Mouse (Mus musculus): ENCODE measurements at regions not wholly inside any gene's neighbourhood (a gene's known extent, or its start where the extent isn't known, plus 50 kb on each side); places are given as distances from the start of the nearest gene placed in this dataset.

DNA sequence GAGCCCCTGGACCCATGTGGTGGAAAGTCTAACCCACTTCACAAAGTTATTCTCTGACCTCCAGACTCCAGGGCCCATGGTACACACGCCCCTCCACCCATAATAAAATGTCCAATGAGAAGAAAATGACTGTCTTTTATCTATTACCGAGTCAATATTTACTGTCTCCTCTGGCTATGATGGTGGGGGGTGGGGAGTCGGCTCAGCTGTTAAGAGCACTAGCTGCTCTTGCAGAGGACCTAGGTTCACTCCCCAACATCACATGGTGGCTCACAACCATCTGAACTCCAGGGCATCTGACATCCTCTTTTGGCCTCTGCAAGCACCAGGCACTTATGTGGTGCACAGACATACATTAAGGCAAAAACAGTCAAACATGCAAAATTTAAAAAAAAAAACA lies 93.8 kb upstream of the Tmem189 start:
- in situ Hi-C loops (cut with MboI, MseI), result no loop called here

DNA sequence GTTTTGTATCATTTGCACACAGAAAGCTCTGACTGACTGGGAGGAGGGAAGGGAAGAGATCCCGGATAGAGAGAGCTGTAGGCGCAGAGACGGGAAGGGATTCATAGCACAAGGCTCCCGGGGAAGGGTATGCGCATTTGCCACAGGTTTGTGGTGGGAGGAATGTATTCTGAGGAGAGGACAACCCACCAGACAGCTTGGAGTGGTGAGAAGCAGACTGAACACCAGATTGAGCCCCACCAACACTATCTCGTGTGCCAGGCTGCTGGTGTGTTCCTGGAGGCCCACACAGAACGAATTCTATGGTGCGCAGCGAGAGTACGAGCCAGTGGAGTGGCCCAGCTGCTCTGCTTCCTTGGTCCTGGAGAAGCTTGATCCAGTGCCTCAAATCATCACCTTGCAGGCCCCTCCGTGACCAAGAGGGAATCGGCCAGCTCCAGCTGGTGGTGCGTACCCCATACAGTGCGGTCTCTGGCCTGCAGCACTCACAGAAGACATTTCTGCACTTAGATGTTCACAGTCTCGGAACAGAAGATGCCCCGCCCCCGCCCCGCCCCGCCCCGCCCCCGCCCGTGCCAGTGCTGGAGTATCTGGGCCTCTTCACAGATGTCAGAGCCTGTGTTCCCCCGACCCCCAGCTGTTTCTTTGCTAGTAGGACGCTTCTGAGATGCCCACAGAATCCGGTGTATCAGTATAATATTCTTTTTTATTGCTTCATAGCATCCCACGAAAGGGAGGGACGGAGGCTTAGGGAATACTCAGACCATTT lies 92.8 kb upstream of the Tmem189 start:
- in situ Hi-C loops (cut with MboI, MseI), result no loop called here

- in situ Hi-C loops (cut with MboI, MseI), result no loop called here
These were observed 91.9 kb upstream of the Tmem189 start for GRCm38 (mm10) chr2:167781496-167781895.

DNA sequence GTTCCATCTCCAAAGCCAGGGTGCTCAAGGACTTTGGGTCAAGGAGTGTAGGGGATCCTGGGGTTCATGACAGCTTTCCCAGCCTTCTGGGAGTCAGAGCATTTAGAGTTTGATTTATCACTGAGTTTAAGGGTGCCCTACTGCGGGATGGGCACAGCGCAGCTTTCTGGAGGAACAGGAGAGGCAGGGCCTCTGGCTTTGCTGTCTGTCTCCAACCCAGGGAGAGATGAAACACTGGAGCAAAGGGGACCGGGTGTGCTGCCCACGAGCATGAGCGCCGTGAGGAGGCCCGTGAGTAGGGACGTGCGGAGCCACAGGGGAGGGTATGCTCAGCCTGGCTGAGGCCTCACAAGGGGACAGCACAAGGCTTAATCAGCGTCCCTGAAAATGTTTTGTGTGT lies 89.1 kb upstream of the Tmem189 start:
- in situ Hi-C loops (cut with MboI, MseI), result no loop called here

- in situ Hi-C loops (cut with MboI, MseI), result no loop called here
These were observed 88.6 kb upstream of the Tmem189 start for GRCm38 (mm10) chr2:167778271-167778670.

- in situ Hi-C loops (cut with MboI, MseI), result no loop called here
These were observed 87.9 kb upstream of the Tmem189 start for GRCm38 (mm10) chr2:167777331-167778085.

DNA sequence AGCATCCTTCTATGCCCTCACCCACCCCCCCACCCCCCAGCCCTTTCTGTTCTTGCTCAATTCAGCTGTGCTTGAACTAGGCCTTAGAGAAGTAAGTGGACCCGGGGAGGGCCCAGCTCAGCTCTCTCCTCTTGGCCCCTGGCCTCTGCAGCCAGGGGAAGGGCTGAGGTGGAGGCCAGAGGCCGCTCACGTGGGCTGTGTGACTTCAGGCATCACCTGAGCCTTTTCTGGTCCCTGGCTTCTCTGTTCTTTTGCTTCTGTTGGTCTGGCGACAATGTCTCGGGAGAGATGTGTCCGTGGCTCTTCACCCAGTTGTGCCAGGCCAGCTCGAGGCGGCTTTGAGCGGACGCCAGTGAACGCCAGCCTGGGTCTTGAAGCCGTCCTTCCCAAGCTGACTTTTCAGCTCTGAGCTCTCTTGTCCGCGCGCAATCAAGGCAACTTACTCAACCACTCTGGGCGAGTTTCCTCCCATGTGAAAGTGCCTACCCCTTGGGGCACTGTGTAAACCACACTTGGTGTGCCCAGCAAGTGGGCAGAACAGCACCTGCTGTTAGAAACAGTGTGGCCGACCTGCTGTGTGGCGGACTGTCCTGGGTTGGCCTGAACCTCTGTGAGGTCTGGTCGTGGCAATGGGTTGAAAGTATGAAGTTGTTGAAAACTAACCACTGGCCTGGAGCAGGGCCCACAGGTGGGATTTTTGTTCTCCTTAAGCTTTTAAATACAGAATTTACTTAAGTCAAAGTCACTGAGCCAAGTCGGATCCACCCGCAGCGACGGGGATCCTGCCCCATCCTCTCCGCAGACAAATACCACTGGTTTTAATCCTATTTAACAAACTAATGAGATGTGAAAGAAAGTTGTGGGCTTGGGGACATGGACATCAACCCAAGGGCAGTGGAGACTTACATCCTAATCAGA lies 86.9 kb upstream of the Tmem189 start:
- in situ Hi-C loops (cut with MboI, MseI), result no loop called here

DNA sequence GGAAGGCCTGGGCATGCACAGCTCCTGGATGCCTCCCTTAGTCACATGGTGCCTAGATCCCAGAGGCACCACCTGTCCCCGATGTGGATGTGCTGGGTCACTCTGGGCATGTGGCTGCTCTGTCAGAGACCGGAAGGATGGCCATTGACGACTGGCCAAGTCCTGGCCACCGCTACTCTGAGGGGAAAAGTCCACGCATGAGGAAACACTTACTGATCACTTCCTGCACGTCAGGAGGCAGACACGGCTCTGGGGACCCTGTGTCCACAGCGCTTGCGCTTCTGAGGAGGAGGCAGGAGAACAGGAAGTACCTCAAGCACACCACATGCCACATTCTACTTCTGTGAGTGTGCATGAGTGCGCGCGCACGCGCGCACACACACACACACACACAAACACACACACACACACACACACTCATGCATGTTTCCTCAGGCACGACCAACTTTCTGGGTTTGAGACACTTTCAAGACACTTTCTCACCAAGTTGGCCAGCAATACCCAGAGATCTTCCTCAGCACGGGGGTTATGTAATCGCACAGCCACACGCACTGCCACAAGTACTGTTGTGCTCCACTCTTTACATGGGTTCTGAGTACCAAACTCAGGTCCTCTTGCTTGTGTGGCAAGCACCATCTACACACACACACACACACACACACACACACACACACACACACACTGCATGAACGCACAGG lies 85.7 kb upstream of the Tmem189 start:
- in situ Hi-C loops (cut with MboI, MseI), result no loop called here

GRCm38 (mm10) chr2:167774806-167775179 lies 85.2 kb upstream of the Tmem189 start:
- in situ Hi-C loops (cut with MboI, MseI), result loop anchor here (5.0 kb wide), 1 partner anchor 47 kb away; no protein-coding TSS in a partner anchor

DNA sequence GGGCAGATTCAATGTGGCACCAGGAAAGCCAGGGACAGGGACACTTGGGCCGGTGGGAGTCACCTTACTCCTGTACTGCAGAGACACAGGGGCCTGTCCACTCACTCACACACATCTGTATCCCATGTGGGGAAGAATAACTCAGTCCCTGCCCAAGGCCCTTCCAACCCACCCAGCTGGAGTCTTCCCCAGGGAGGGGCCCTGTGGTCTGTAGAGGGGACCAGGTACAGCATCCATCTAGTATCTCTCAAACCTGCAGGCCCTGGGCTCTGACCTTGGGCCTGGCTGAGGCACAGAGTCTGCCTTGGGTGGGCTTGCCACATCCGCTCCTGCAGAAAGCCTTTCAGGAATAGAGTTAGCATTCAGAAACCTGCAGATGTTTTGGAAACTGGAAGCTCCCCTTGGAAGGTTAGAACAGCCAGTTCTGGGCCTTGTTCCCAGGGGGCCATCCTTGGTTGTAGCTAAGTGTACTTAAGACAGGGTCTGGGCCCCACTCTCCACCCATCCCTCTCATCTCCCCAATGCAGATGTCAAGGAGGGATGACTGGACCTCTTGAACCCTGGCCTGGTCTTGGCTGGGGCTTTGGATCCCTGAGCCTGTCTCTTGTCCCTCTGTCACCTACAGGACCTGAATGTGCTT lies 84.7 kb upstream of the Tmem189 start:
- in situ Hi-C loops (cut with MboI, MseI), result loop anchor here (5.0 kb wide), 1 partner anchor 47 kb away; no protein-coding TSS in a partner anchor

DNA sequence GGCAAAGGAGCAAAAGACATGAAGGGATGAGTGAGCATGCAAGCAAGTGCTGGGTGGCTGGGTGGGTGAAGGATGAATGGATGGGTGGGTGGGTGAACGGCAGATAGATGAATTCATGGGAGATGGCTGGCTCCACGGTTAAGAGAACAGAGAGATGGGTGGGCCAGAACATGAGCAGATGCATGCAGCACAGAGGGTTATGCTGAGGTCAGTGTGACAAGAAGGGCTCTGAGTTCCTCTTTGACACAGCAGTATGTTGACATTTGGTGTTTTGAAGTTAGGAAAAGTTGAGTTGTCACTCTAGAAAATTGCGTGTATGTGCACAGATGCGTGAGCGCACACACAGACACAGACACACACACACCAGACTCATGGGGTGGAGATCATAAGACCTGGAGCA lies 83.2 kb upstream of the Tmem189 start:
- in situ Hi-C loops (cut with MboI, MseI), result loop anchor here (5.0 kb wide), 1 partner anchor 46 kb away; no protein-coding TSS in a partner anchor

- in situ Hi-C loops (cut with MboI, MseI), result no loop called here
These were observed 78.3 kb upstream of the Tmem189 start for GRCm38 (mm10) chr2:167767962-167768361.

- in situ Hi-C loops (cut with MboI, MseI), result no loop called here
These were observed 77.7 kb upstream of the Tmem189 start for GRCm38 (mm10) chr2:167767371-167767770.

DNA sequence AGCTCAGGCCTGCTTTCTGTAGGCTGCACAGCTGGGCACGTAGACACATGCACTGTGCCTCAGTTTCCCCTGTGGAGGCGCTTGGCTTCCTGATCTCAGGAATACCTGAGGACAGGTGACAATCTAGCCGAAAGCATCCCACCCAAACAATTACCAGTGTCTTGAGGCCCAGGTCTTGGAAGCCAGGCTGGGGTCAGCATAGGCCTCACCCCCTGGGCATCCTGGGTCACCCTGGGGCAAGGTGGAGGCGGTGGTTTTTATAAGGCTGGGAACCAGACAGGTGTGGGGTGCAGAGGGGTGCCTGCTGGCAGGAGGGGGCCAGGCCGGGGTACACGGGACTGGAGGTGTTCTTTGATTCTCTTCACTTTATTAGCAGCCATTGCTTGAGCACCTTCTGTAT lies 76.2 kb upstream of the Tmem189 start:
- in situ Hi-C loops (cut with MboI, MseI), result no loop called here

DNA sequence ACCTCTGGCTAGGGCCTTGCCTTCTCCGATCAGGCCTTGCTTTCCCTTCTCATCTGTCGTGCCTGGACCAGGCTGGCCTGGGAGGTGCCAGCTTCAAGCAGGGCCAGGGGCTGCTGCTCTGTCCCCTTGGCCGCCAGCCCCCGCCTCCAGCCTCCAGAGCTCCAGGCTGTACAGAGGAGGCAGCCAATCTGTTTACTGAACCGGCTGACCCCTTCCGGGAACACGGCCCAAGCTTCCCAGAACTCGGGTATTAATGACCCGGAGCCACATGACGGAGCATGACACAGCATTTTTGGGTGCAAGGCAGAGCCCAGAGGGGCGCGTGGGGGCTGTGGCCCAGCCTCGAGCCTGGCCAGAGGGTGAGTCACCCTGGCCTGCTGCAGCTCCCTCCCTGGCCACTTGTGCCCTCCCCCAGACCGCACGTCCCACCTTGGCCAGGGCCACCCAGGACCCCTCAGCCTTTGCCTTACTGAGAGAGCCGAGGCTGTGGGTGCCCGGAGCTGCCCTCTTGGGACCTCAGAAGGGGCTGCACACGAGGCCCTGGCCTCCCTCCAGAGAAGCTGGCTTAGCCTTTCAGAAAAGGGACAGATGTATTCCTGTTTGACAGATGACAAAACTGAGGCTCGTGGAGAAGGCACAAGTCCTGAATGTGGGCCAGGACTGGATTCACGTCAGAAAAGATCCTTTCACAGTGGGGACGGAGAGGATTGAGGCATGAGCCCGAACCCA lies 75.6 kb upstream of the Tmem189 start:
- in situ Hi-C loops (cut with MboI, MseI), result no loop called here

DNA sequence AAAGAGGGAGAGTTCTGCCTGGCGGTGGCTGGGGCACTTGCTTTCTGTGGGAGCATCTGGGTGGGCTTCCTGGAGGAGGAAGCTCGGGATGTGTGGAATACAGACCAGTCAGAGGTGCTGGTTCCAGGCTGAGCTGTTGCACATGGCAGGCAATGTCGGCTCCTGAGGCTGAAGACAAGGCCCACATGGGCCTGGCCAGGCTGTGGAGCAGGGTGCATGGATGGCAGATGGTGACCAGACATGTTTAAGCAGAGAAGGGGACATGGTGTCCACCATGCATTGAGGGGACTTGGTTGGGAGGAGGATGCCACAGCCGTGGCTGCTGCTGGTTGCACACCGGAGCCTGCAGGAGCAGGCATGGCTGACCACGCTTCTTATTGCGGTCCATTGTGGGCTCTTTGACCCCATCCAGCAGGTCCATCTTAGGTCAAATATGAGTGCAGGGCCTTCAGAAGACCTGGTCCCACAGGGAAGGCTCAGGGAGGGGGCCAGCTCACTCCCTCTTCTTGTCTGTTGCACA lies 74.3 kb upstream of the Tmem189 start:
- in situ Hi-C loops (cut with MboI, MseI), result no loop called here

DNA sequence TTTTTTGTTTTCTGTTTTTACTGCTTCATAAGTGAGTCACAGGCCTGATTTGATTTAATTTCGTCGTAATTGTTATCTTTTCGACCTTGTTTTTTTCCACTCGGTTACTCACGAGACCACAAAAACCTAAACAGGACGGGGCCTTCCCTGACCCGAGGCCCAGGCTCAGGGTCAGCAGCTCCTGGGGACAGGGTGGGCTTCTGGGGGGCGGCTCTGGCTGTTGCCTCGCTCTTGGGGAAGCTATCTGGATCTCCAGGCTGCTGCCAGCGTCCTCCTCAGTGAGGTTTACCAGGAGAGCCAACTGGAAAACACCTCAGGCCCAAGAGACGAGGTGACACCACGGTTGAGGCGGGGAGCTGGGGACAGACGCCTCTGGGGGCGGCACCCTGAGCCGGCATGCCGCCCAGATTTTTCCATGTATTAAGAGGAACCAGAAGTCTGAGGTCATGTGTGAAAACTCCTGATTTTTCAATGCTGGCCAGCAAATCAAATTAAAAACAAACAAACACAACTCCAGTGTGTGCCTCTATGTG lies 71.8 kb upstream of the Tmem189 start:
- in situ Hi-C loops (cut with MboI, MseI), result no loop called here

GRCm38 (mm10) chr2:167760681-167761403 lies 71.2 kb upstream of the Tmem189 start:
- in situ Hi-C loops (cut with MboI, MseI), result no loop called here
